Mouse (Mus musculus) T-cell, adult 2 months (primary cell): ENCODE results near the gene Mpnd.

Experiments used
- DNase-seq: peaks from one replicate; pipeline ENCODE4 v3.0.0; 2022; ENCODE audit warnings: low spot score

Mpnd gene

DNA sequence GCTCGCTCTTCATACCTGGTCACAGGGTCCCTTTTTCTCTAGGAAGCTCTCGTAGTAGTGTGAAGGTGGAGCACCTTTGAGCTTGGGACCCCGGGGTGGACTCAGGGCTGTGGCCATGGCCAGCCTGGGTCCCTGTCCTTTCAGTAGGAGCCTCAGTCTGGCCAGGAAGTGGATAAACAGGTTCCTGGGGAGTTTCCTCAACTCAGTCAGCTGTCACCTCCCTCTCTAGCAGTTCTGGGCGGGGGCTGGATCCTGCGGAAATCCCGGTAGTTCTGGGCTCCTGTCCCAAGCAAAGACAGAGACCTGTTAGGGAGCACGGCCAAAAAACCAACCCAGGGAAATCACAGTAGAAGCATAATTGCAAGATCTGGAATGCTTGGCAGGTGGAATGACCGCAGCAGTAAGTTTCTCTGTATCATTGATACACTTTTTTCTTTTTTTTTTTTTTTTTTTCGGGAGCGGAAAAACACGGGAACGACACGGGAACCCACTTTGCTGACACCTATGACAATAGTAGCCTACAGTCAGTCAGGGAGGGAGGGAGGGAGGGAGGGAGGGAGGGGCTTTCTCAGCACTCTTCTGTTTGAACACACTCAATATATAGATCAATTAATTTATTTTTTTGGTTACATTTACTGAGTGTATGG lies at the start of gene Mpnd, which contains the start of gene Stap2:
Gene Mpnd, plus strand, starts transcription at position 297 of the 647 bp plus-strand sequence.
Gene Stap2, minus strand, starts transcription at position 170 of the 647 bp plus-strand sequence.
- no peak for DNase-seq

DNA sequence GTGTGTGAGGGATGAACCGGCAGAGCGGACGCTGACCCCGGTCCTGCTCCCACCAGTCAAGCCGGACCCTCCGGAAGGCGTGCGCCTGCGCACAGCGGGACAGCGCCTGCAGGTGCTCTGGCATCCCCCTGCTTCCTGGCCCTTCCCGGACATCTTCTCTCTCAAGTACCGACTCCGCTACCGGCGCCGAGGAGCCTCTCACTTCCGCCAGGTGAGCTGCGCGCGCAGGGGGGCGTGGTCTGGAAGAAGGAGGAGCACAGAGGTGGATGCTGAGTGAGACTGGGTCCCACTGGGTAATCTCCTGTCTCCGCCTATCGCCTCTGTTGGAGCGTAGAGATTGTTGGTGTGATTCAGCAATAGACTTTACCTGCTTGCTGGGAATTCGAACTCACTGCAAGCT lies 49.4 kb upstream of the Mpnd start:
- DNase-seq = peak; percentile 54

DNA sequence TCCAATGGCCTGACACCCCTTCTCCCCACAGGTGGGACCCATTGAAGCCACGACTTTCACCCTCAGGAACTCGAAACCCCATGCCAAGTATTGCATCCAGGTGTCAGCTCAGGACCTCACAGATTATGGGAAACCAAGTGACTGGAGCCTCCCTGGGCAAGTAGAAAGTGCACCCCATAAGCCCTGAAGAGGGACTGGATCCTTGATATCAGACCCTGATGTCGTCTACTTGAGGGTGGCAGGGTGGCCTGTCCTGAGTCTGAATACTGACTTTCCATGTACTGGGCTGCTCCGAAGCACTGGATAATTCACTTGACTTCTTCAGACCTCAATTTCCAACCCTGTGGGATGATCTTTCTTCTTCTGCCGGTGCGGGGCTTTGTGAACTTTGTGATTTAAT lies 48.9 kb upstream of the Mpnd start:
- no peak for DNase-seq

DNA sequence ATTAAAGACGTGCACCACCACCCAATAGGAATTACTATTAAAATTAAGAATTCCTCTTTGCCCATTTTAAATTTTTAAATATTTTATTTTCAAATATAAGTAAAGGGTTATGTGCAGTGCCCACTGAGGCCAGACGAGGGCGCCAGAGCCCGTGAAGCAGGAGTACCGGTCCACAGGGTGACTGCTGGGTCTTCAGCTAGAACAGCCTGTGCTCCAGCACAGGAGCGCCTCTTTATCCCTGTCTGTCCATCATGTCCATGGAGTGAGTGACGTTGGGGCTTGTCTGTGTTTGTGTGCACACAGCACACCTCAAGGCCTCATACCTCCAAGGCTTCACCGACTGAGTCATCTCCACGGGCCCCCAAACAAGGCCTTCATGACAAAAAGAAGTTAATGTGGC lies 48.3 kb upstream of the Mpnd start:
- peak; percentile 62 for DNase-seq

DNA sequence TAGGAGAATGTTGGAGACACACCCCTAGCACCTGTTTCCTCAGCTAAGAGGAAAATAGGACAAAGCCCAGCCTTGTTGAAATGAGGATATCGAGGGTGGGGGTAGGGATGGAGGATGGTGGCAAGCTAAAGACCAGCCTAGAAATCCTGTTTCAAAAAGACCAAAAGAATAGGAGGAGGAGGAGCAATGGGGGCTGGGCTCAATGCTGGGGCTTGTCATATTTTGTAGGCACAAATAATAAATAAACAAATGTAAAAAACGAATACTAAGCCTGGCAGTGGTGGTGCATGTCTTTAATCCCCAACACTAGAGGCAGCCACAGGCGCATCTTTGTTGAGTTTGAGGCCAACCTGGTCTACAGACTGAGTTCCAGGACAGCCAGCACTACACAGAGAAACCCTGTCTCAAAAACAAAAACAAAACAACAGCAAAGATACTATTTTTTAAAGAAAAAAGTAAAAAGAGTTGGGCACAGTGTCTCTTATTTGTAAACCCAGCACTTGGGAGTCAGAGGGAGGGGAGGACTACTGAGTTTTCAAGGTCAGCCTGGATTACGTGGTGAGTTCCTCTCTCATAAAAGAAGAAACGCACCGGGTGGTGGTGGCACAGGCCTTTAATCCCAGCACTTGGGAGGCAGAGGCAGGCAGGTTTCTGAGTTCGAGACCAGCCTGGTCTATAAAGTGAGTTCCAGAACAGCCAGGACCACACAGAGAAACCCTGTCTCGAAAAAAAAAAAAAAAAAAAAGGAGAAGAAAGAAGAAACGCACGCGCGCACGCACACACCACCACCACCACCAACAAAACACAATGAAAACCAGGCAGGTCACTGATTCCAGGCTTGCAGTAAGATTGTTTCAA lies 47.6 kb upstream of the Mpnd start:
- no peak for DNase-seq

DNA sequence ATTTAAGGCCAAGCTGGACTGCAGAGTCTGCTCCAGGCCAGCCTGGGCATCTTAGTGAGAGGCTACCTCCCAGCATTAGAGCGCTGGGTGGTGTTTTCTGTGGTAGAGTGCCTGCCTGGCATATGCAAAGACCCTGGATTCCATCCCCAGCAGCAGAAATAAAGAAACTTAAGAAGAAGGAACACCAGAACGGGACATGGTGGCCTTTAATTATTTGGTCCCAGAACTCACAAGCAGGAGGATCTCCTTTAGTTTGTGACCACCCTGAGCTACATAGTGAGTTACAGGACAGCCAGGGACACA lies 47.0 kb upstream of the Mpnd start:
- DNase-seq = no peak

DNA sequence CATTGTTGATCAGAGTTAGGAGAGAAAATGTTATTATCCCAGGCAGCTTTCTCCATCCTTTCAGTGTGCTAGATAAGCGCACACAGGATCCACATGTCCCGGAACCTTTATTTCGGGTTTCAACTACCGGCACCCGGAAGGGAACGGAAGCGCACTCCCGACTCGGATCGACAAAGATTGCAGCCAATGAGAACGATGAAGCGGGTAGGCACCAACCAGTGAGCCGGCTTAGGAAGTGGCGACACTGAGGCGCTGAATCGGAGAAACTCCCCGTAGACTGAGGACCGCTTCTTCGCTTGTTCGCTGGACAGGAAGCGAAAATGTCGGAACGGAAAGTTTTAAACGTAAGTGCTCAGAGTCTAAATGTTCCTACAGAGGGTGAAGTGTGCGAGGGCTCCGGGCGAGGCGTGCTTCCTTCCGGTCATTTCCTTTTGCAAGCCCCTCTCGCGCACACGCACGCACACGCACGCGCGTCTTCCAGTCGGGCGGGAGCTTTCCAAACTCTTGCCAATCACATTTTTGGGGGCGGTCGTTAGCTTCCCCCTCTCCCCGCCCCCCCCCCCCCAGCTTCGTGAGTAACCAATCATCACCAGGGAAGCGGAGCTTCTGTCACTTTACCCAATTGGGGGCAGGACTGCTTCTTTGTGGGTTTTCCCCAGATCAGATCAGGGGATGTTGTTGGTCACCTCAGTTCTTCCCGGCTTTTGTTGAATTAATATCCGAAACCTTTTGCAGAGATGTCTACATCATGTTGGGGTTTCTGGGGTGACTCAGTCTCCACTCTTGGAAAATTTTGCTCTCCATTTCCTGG lies 46.4 kb upstream of the Mpnd start, which contains the start of gene Yju2:
Gene Yju2, plus strand, starts transcription at position 182 of the 811 bp plus-strand sequence.
- DNase-seq = peak; percentile 92

DNA sequence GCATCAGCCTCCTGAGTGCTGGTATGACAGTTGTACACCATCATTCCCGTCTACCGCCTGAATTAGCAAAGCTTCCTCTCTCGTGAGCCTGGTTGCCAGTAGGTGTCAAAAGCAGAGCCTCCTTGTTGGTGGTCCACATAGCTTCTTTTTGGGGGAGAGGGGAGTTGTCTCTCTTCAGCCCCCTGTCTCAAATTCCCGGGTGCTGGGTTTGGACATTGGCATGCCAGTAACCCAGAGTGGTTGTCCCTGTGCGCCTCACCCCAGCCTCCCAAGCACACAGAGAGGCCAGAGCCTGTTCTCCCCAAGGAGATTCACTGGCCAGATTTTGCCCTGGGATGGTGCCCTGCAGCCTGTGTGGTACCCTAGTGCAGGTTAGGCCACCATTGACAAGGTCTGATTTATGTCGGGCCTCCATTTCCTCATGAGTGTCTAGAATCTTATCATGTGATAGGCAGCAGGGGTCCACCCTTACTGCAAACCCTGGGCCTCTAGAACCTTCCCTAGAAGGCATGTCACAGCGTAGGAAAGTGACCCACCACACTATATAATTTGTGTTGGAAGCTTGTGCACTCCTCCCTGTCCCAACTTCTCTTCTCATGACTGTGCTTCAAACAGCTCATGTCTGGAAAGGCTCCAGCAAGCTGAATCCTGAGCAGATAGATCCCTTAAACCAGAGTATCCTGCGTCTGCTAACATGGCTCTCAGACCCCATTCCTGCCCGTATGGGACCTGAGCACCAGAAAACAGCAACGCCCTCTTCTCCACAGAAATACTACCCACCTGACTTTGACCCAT lies 45.4 kb upstream of the Mpnd start:
- no peak for DNase-seq

DNA sequence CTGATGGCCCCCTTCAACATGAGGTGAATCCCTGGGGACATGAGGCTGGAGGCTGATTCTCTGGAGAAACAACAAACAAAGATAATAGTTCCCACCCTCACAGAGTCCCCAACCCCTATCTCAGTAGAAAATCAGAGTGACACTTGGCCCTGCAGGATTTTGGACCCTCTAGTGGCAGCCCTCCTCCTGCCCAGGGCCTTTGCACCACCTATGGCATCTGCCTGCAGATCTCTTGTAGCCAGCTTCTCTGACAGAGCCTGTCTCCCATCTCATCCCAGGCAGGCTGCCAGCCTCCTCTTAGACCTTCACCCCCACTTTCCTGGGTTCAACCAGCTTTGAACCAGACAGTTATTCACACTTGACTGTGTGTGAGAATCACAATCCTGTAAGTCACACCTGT lies 44.7 kb upstream of the Mpnd start:
- no peak for DNase-seq

DNA sequence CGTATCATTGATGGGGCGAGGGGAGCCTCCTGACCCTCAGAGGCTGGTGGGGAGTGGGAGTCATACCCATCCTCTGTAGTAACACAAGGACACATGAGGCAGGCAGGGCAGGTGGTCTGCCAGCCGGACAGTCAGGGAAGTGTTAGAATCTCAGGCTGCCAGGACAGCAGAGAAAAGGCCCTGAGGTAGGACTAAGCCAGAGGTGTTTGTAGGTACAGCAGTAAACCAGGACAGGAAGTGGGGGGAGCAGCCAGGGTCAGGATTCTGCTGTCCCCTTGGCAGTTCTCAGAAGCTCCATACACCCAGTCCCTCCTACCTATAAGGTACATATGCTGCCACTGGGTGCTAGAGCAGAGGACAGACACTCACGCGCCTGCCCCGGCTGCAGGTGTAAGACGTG lies 43.9 kb upstream of the Mpnd start:
- DNase-seq = no peak

DNA sequence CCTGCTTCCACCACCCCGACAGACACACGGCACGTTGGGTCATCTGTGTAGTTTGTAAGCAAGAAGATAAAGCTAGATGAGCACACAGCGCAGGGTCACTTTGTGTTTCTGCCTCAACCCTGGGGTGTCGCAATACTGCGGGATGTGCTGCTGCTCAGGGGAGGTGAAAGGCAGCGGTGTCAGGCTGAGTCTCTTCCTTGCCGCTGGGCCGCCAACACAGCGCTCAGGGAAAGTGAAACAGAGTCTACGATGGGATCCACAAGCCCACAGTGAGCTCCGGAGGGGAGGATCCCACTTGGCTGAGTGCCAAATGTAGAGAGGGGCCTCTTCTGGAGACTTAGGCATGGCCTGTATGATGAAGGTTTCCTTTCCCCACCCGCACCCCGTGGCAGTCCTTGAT lies 42.3 kb upstream of the Mpnd start:
- DNase-seq = no peak

DNA sequence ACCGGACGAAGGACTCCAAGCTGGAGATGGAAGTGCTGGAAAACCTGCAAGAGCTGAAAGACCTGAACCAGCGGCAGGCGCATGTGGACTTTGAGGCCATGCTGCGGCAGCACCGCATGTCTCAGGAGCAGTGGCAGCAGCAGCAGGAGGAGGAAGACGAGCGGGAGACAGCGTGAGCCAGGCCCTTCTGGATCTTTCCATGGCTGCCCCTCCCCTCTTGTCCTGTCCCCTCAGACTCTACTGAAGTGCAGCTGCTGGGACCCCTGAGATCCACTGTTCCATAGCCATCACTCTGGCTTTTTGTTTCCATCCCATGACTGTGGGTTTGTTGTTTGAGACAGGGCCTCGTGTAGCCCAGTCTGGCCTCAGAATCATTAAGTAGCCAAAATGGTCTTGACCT lies 41.0 kb upstream of the Mpnd start:
- DNase-seq = no peak

DNA sequence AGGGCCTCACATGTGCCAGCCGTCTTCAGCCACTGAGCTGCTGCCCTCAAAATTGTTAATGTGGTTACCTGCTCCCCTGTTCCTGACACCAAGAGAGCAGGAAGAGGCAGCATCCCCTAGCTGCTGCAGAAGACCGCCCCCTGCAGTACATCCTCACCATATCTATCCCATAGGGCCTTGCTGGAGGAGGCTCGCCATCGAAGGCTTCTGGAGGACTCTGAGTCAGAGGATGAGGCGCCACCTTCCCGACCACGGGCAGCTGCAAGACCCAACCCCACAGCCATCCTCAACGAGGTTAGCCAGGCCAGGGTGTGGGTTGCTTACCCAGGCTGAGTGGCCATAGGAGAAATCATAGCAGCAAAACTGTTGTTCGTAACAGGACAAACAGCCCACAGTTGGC lies 40.5 kb upstream of the Mpnd start:
- DNase-seq = no peak

DNA sequence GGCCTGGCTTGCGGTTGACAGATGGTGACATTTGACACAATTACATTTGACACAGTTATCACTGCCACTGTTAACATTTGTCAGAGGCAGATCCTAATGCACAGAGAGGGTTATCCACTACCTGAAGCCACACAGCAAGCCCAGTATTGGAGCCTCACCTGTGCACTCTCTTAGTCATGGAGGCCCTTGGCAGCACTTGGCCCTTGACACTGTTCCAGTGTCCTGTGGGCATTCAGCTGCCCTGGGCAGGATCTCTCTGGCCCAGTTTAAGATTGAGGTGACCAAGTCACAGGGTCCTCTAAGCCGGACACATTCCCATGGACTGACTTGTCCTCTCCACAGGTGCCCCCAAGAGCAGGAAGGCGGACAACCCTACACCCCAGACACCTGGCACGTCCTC lies 38.3 kb upstream of the Mpnd start:
- no peak for DNase-seq

DNA sequence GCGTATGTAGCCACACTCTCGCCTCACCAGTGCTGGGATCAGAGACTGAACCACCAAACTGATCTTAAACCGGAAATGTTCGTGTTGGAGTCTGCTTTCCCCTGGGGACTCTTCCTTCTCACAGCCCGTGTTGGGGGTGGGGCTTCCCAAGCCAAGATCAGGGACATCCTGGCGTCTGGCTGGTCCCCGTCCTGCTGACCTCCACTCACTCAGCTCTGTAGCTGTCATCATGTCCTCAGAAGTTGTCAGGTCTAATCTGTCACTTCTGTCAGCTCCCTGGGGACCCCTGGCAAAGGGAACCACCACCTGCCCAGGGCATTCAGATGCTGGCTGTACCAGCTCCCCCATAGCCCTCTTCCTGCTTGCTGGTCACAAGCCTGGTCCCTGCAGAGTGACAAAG lies 37.3 kb upstream of the Mpnd start:
- no peak for DNase-seq

DNA sequence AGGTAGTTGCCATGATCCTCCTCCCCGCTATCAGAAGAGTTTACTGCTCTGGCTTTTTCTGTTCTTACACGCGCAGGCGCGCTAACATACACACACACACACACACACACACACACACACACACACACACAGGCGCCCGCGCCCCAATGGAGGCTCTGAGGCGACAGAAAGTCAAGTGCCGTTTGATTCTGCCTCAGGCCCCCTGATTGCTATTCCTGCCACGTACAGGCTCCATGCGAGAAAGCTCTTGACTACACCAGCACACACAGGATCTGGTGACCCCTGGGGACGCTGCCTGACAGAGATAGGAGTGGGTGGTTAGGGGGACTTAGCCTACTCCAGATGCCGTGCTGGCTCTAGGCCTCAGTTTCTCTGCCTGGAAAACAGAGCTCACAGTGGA lies 36.0 kb upstream of the Mpnd start:
- DNase-seq = no peak

DNA sequence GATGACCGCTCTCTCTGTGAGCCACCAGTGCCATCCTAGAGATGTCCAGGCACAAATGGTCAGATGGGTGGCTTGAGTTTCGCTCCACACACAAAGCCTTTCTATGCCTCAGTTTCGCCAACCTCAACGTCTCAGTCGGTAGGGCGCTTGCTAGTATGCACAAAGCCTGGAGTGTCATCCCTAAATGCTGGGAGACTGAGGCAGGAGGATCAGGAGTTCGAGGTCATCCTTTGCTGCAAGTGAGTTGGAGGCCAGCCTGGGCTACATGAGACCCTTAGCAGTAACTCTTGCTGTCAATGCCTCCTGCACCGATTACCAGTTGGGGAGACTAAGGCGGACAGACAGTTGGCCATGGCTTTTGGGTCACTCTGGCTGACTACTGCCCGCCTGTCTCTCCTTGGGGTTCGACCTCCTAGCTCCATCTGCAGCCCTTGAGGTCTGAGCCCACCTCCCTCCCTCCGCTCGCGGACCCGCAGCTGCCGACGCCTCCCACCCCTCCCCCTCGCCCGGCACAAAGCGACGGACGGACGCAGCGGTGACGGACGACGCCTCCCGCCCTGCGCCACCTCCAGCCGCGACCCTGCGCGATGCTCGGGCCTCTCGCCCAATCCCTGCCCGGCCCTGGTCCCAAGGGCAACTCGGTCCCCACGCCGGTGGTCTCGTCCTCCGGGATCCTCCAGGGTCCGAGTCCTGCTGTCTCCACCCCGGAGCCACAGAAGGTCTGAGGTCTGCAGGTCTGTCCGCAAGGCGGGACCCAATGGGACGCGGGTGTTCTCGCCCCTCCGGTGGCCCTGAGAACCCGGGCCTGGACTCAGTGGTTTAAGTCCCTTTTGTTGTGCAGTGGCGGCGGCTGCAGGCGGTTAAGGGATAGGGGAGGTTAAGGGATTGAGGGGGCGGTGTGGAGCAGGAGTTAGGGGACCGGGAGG lies 35.3 kb upstream of the Mpnd start, which contains the start of gene Shd:
Gene Shd, plus strand, starts transcription at position 502 of the 926 bp plus-strand sequence.
- no peak for DNase-seq

DNA sequence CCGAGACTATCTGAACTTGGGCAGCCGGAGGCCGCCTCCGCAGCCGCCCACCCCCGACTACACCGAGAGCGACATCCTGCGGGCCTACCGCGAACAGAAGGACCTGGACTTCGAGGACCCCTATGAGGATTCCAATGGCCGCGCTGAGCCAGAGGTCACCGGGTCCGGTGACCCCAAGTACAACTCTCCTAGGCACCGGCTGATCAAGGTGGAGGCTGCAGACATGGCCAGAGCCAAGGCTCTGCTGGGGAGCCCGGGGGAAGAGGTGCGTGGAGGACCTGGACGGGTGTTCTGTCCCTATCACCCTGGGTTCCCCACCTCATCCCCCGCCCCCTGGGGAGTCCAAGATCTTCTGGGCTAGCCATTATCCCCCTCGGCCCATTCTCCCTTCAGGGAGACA lies 34.1 kb upstream of the Mpnd start:
- no peak for DNase-seq

DNA sequence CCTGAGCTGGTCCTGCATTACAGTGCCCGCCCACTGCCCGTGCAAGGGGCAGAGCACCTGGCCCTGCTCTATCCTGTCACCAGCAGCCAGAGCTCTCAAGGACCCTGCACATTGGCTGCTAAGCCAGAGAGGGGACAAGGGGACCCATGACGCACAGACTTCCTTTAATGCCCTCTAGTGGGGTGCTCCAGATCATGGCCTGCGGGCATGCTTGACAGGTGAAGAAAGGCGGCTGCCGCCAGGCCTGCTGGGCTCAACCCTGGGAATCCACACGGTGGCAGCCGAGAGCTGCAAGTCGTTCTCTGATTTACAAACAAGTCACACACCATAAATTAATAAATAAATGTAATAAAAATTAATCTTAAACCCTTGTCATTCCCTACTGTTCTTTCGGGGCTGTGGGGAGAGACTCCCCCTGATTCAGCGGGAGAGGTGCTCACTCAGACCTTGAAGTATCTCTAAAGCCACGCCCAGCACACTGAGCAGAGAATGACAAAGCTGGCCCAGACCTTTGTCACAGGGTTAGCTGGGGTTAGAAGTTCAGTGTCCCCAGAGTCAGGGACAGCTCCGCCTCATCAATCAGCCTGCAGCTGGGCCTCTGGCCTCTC lies 29.2 kb upstream of the Mpnd start:
- DNase-seq = peak; percentile 65

DNA sequence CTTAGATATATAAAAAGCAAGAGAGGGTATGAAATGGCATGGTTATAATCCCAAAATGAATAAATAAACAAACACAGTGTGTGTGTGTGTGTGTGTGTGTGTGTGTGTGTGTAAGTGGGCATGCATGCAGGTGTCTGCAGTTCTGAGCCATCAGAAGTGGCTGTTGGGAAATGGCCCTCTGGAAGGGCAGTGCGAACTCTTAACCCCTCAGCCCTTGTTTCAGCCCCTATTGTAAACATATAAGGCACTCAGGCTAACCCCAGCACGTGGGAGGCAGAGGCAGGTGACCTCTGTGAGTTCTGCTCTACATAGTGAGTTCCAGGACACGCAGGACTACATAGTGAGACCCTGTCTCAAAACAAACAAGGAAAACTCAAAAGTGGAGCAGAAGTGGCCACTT lies 28.2 kb upstream of the Mpnd start:
- DNase-seq = no peak
